Mouse (Mus musculus) ES-Bruce4 (cell line): ENCODE measurements around the gene Ergic2.

Source experiments
- CTCF ChIP-seq: IDR thresholded peaks from one replicate; pipeline ENCODE4 v1.8.1; 2011; ENCODE audit warnings: low read depth, low read length
- POLR2A ChIP-seq: IDR thresholded peaks from one replicate; pipeline ENCODE4 v1.8.1; 2011; ENCODE audit warnings: low read length; ENCODE audit not compliant: insufficient read depth

- TF ChIP-seq POLR2A (no peak), CTCF (no peak)
These were observed 43.4 kb upstream of the Ergic2 start for GRCm38 (mm10) chr6:148255395-148256053.
